Comparison of ENCODE assay signal across 8 mouse cellular contexts in the genomic region with DNA sequence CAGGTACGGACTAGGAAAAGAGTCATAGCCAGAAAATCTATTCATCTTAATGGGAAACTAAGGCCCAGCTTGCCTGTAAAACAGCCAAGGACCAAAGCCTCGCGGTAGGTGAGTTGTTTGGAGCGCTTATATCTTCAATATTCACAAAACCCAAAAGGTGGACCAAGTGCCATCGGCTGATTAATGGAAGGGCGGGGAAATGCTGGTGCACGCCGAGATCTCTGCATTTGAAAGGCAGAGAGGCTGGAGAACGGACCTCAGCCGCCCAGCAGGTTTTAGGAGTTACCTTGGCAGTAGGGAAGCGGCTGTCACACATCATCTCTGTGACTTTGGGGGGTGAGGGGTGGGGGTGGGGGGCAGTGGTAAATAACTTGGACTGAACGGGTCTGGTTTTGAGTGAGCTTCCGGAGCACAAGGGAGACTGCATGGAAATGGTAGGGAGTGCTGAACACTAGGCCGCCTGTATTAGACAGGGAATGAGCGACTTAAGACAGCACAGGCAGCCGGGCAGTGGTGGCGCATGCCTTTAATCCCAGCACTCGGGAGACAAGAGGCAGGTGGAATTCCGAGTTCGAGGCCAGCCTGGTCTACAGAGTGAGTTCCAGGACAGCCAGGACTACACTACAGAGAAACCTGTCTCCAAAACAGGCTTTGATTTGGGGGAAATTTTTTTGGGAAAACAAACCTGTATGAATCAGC. TPM values are rescaled to one million over a fixed set of nuclear protein-coding genes. Genes with fewer than 3 reads are reported as not detected.
DNase-seq lines count a peak whose midpoint lies in the region; ATAC-seq and TF ChIP-seq lines count a peak whose summit lies in the region.

No protein-coding gene starts in this region.

- H3K36me3 ChIP-seq in heart, adult 2 months (ENCODE audit: control insufficient read depth, insufficient read depth, low read length): no peaks in the 10 kb centered on the region; the same call in 1 of the 2 replicates
- H3K36me3 ChIP-seq in embryonic facial prominence, embryonic 14.5 days (ENCODE audit: control insufficient read depth, insufficient read depth, low read length): peaks cover 54% of the 10 kb centered on the region
- peaks cover 5% of the 10 kb centered on the region; the same call in 1 of the 2 replicates for H3K36me3 ChIP-seq in liver, adult 2 months (ENCODE audit: control insufficient read depth, insufficient read depth, low read length)

- TF ChIP-seq CTCF in heart, adult 2 months (IDR thresholded peaks at IDR 0.05): no peak
- no peak for TF ChIP-seq CTCF in liver, adult 2 months (IDR thresholded peaks at IDR 0.05; ENCODE audit: low read depth, low read length)

- no peak for DNase-seq in heart, adult 2 months
- no peak for DNase-seq in heart, postnatal 36 days
- DNase-seq in 416B (ENCODE audit: low read depth): peak; percentile 63
- no peak for DNase-seq in embryonic facial prominence, embryonic 14.5 days (ENCODE audit: low spot score)
- no peak for DNase-seq in liver, adult 2 months (ENCODE audit: extremely low read depth, low read depth, low spot score)
- DNase-seq in testis, postnatal 10 days (ENCODE audit: low spot score): no peak
- no peak for DNase-seq in right cerebral cortex, postnatal 14 days

- ATAC-seq in embryonic facial prominence, embryonic 14.5 days (ENCODE audit: low read depth): peak; percentile 7
- no peak for ATAC-seq in granulocyte monocyte progenitor cell, adult 5-6 weeks (replicated peaks; ENCODE audit: poor library complexity, severe bottlenecking)

- TF ChIP-seq POLR2A in heart, adult 2 months (IDR thresholded peaks at IDR 0.05; ENCODE audit: insufficient read depth, low read depth, low read length): no peak
- no peak for TF ChIP-seq POLR2A in liver, adult 2 months (IDR thresholded peaks at IDR 0.05; ENCODE audit: extremely low read depth, insufficient read depth, low read length)

- H3K79me2 ChIP-seq in heart, adult 2 months (replicated peaks; ENCODE audit: control insufficient read depth, insufficient read depth, low read length): no peaks in the 10 kb centered on the region
- no peaks in the 10 kb centered on the region for H3K79me2 ChIP-seq in liver, adult 2 months (ENCODE audit: control insufficient read depth, insufficient read depth, low read length)

- peak overlapping the region; percentile 87 for H3K27ac ChIP-seq in heart, adult 2 months
- peak overlapping the region; percentile 40; the same call in 1 of the 2 replicates for H3K27ac ChIP-seq in embryonic facial prominence, embryonic 14.5 days (replicated peaks; ENCODE audit: low read depth, low read length)
- peak overlapping the region; percentile 61 for H3K27ac ChIP-seq in liver, adult 2 months (replicated peaks; ENCODE audit: insufficient read depth, low read depth, low read length)

- peak overlapping the region; percentile 75 for H3K4me2 ChIP-seq in embryonic facial prominence, embryonic 14.5 days (ENCODE audit: low read depth, low read length)

- no peaks in the 10 kb centered on the region for H3K27me3 ChIP-seq in heart, adult 2 months (ENCODE audit: control insufficient read depth, insufficient read depth, low read length)
- no peaks in the 10 kb centered on the region for H3K27me3 ChIP-seq in embryonic facial prominence, embryonic 14.5 days (replicated peaks; ENCODE audit: control insufficient read depth, insufficient read depth, low read length)
- H3K27me3 ChIP-seq in liver, adult 2 months (ENCODE audit: control insufficient read depth, insufficient read depth, low read length): no peaks in the 10 kb centered on the region

- peaks cover 2% of the 10 kb centered on the region; the same call in 1 of the 2 replicates for H3K4me1 ChIP-seq in heart, adult 2 months (ENCODE audit: control insufficient read depth, insufficient read depth, low read length)
- H3K4me1 ChIP-seq in embryonic facial prominence, embryonic 14.5 days (ENCODE audit: control insufficient read depth, insufficient read depth, low read length): peaks cover 11% of the 10 kb centered on the region
- H3K4me1 ChIP-seq in liver, adult 2 months (ENCODE audit: control insufficient read depth, insufficient read depth, low read length): peaks cover 6% of the 10 kb centered on the region; the same call in 1 of the 2 replicates

- intact Hi-C loops in heart, adult 2 months (cut with DNase I): loop anchor here (1.0 to 5.0 kb wide), 3 partner anchors 20 to 154 kb away; a partner anchor contains a TSS
- intact Hi-C loops in heart, postnatal 36 days (cut with DNase I): no loop called here

- H3K9me3 ChIP-seq in embryonic facial prominence, embryonic 14.5 days (ENCODE audit: control insufficient read depth, low read length): no peaks in the 10 kb centered on the region

- TF ChIP-seq EP300 in heart, adult 2 months (IDR thresholded peaks at IDR 0.05; ENCODE audit: insufficient read depth, low read depth, low read length): no peak

- H3K4me3 ChIP-seq in heart, adult 2 months: peak overlapping the region; percentile 97
- peak overlapping the region; percentile 85 for H3K4me3 ChIP-seq in embryonic facial prominence, embryonic 14.5 days (ENCODE audit: low read depth, low read length)
- peak overlapping the region; percentile 72 for H3K4me3 ChIP-seq in liver, adult 2 months (ENCODE audit: insufficient read depth, low read depth, low read length)

- peak overlapping the region; percentile 83 for H3K9ac ChIP-seq in heart, adult 2 months (ENCODE audit: low read depth, low read length)
- peak overlapping the region; percentile 79 for H3K9ac ChIP-seq in embryonic facial prominence, embryonic 14.5 days (ENCODE audit: low read depth, low read length)
- peak overlapping the region; percentile 70 for H3K9ac ChIP-seq in liver, adult 2 months (ENCODE audit: low read depth, low read length)

- 4% methylated on average over 20 of the region's 20 CpGs for WGBS in heart, adult 2 months
- WGBS in embryonic facial prominence, embryonic 14.5 days: 5% methylated on average over 20 of the region's 20 CpGs
- WGBS in liver, adult 2 months: 4% methylated on average over 20 of the region's 20 CpGs

RNA-seq across cellular contexts. Expression of a gene that starts 0.5 kb away (rescaled TPM):
- total RNA-seq in heart, adult 2 months (2021): 1 to 10 TPM; 5.3 to 6.4 TPM
- 6.2 and 9.7 TPM in 2 replicates for polyA plus RNA-seq in heart, adult 2 months (2012; rRNA removed)
- total RNA-seq in heart, postnatal 36 days (2021): 1 to 10 TPM; 4.4 to 4.7 TPM
- 11.7 and 15.2 TPM in 2 replicates for polyA plus RNA-seq in embryonic facial prominence, embryonic 14.5 days (2014; fragmentation: Nextera tagmentation; extraction: Ambion mirVana)
- total RNA-seq in liver, adult 2 months (2014; rRNA removed): 3.0 and 3.8 TPM in 2 replicates
- polyA plus RNA-seq in liver, adult 2 months (2012; rRNA removed): 6.5 and 9.3 TPM in 2 replicates
- 13.7 and 18.2 TPM in 2 replicates for total RNA-seq in granulocyte monocyte progenitor cell, adult 5-6 weeks (2014; fragmentation: Nextera tagmentation)
- 5.3 and 11.9 TPM in 2 replicates for total RNA-seq in granulocyte monocyte progenitor cell, adult 5-6 weeks (2017)

RNA-seq across cellular contexts. Expression of a gene that starts 0.6 kb away (rescaled TPM):
- total RNA-seq in heart, adult 2 months (2021): 1 to 10 TPM; 5.4 to 5.5 TPM
- polyA plus RNA-seq in heart, adult 2 months (2012; rRNA removed): 11.5 and 12.3 TPM in 2 replicates
- 1 to 10 TPM; 5.7 to 6.6 TPM for total RNA-seq in heart, postnatal 36 days (2021)
- 29.7 and 32.0 TPM in 2 replicates for polyA plus RNA-seq in embryonic facial prominence, embryonic 14.5 days (2014; fragmentation: Nextera tagmentation; extraction: Ambion mirVana)
- 5.3 and 6.7 TPM in 2 replicates for total RNA-seq in liver, adult 2 months (2014; rRNA removed)
- polyA plus RNA-seq in liver, adult 2 months (2012; rRNA removed): 9.9 and 14.9 TPM in 2 replicates
- 31.5 and 33.0 TPM in 2 replicates for total RNA-seq in granulocyte monocyte progenitor cell, adult 5-6 weeks (2014; fragmentation: Nextera tagmentation)
- total RNA-seq in granulocyte monocyte progenitor cell, adult 5-6 weeks (2017): 46.3 and 70.4 TPM in 2 replicates

RNA-seq across cellular contexts. Expression of a gene that starts 20.0 kb away (rescaled TPM):
- total RNA-seq in heart, adult 2 months (2021): 10 to 100 TPM; 63.5 to 89.3 TPM
- polyA plus RNA-seq in heart, adult 2 months (2012; rRNA removed): 66.9 and 70.9 TPM in 2 replicates
- total RNA-seq in heart, postnatal 36 days (2021): 10 to 100 TPM; 74.0 to 76.8 TPM
- 227 and 230 TPM in 2 replicates for polyA plus RNA-seq in embryonic facial prominence, embryonic 14.5 days (2014; fragmentation: Nextera tagmentation; extraction: Ambion mirVana)
- 46.1 and 52.4 TPM in 2 replicates for total RNA-seq in liver, adult 2 months (2014; rRNA removed)
- polyA plus RNA-seq in liver, adult 2 months (2012; rRNA removed): 34.3 and 36.1 TPM in 2 replicates
- total RNA-seq in granulocyte monocyte progenitor cell, adult 5-6 weeks (2014; fragmentation: Nextera tagmentation): 156 and 159 TPM in 2 replicates
- 125 and 128 TPM in 2 replicates for total RNA-seq in granulocyte monocyte progenitor cell, adult 5-6 weeks (2017)

RNA-seq across cellular contexts. Expression of a gene that starts 34.1 kb away (rescaled TPM):
- 1 to 10 TPM in 1 of 2 experiments, under 1 TPM in 1; 0.76 to 1.6 TPM for total RNA-seq in heart, adult 2 months (2021)
- polyA plus RNA-seq in heart, adult 2 months (2012; rRNA removed): 2.9 and 5.5 TPM in 2 replicates
- total RNA-seq in heart, postnatal 36 days (2021): 1 to 10 TPM; 1.2 to 1.3 TPM
- 12.0 and 12.4 TPM in 2 replicates for polyA plus RNA-seq in embryonic facial prominence, embryonic 14.5 days (2014; fragmentation: Nextera tagmentation; extraction: Ambion mirVana)
- total RNA-seq in liver, adult 2 months (2014; rRNA removed): 1.1 and 1.5 TPM in 2 replicates
- polyA plus RNA-seq in liver, adult 2 months (2012; rRNA removed): 0.77 and 1.4 TPM in 2 replicates
- total RNA-seq in granulocyte monocyte progenitor cell, adult 5-6 weeks (2014; fragmentation: Nextera tagmentation): 24.7 and 38.2 TPM in 2 replicates
- 26.6 and 29.0 TPM in 2 replicates for total RNA-seq in granulocyte monocyte progenitor cell, adult 5-6 weeks (2017)

RNA-seq across cellular contexts. Expression of a gene that starts 52.7 kb away (rescaled TPM):
- 1 to 10 TPM; 3.8 to 4.7 TPM for total RNA-seq in heart, adult 2 months (2021)
- polyA plus RNA-seq in heart, adult 2 months (2012; rRNA removed): 6.0 and 8.1 TPM in 2 replicates
- total RNA-seq in heart, postnatal 36 days (2021): 1 to 10 TPM; 6.4 to 9.2 TPM
- polyA plus RNA-seq in embryonic facial prominence, embryonic 14.5 days (2014; fragmentation: Nextera tagmentation; extraction: Ambion mirVana): 11.4 and 13.8 TPM in 2 replicates
- 1.0 and 2.1 TPM in 2 replicates for total RNA-seq in liver, adult 2 months (2014; rRNA removed)
- polyA plus RNA-seq in liver, adult 2 months (2012; rRNA removed): 0.70 and 2.0 TPM in 2 replicates
- total RNA-seq in granulocyte monocyte progenitor cell, adult 5-6 weeks (2014; fragmentation: Nextera tagmentation): 43.2 and 82.3 TPM in 2 replicates
- total RNA-seq in granulocyte monocyte progenitor cell, adult 5-6 weeks (2017): 24.8 and 25.0 TPM in 2 replicates
